Mouse (Mus musculus): ENCODE data around the gene Fars2. TPM values are rescaled to one million over a fixed set of nuclear protein-coding genes. Genes with fewer than 3 reads are reported as not detected.

Fars2 gene
- polyA plus RNA-seq, 1 experiment from 2014 or later, result 24.6 TPM

GRCm38 (mm10) chr13:36576781-36577180 is 459.6 kb downstream of the Fars2 start:
- H3K27me3 ChIP-seq (replicated peaks), result no peaks in the 10 kb centered on the region
- no peaks in the 10 kb centered on the region for H3K36me3 ChIP-seq
- no peaks in the 10 kb centered on the region for H3K9me3 ChIP-seq (replicated peaks)
- H3K4me2 ChIP-seq, result no peak overlapping the region
- 48% methylated on average over 3 of the region's 4 CpGs for WGBS
- H3K9ac ChIP-seq (replicated peaks), result no peak overlapping the region
- no peak for ATAC-seq (ENCODE audit: low FRiP score)
- peaks cover 19% of the 10 kb centered on the region; the same call in 1 of the 2 replicates for H3K4me1 ChIP-seq
- H3K4me3 ChIP-seq (replicated peaks), result no peak overlapping the region
- H3K27ac ChIP-seq (replicated peaks), result no peak overlapping the region

DNA sequence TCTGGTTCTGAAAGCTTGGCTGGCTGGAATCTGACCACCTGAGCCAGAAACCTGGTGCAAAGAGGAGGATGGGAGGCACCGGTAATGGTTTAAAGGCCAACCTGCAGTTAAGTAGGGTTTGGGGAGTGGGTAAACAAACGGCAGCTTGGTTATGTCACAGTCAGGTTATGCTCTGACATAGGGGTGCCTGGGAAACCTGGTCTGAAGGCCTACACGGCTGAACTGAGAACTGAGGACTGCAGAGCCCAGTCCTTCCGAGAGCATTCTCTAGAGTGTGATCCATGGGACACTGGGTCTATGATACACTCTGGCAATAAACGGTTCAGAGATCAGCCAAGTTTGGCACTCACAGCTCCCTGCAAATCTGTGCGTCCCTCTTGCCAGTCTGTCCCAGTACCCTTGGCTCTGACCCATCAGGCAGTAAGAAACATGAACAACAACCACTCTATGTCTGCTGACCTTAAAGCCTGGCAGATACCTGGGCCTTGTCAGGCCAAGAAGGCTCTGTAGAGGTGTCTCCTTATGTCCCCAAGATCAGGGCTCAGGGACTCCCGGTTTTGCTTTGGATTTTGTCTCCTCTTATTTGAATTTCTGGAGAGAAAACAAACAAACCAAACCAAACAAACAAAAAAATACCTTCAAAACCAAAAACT is 460.8 kb downstream of the Fars2 start:
- peak overlapping the region; percentile 42; the same call in 1 of the 2 replicates for H3K4me3 ChIP-seq (replicated peaks)
- H3K4me2 ChIP-seq, result peak overlapping the region; percentile 61
- WGBS, result 56% methylated on average over 7 of the region's 7 CpGs
- no peaks in the 10 kb centered on the region for H3K36me3 ChIP-seq
- H3K9ac ChIP-seq (replicated peaks), result no peak overlapping the region
- ATAC-seq (ENCODE audit: low FRiP score), result peak; percentile 21; the same call in 1 of the 2 replicates
- H3K27ac ChIP-seq (replicated peaks), result peak overlapping the region; percentile 86
- no peaks in the 10 kb centered on the region for H3K27me3 ChIP-seq (replicated peaks)
- peaks cover 30% of the 10 kb centered on the region for H3K4me1 ChIP-seq
- no peaks in the 10 kb centered on the region for H3K9me3 ChIP-seq (replicated peaks)

DNA sequence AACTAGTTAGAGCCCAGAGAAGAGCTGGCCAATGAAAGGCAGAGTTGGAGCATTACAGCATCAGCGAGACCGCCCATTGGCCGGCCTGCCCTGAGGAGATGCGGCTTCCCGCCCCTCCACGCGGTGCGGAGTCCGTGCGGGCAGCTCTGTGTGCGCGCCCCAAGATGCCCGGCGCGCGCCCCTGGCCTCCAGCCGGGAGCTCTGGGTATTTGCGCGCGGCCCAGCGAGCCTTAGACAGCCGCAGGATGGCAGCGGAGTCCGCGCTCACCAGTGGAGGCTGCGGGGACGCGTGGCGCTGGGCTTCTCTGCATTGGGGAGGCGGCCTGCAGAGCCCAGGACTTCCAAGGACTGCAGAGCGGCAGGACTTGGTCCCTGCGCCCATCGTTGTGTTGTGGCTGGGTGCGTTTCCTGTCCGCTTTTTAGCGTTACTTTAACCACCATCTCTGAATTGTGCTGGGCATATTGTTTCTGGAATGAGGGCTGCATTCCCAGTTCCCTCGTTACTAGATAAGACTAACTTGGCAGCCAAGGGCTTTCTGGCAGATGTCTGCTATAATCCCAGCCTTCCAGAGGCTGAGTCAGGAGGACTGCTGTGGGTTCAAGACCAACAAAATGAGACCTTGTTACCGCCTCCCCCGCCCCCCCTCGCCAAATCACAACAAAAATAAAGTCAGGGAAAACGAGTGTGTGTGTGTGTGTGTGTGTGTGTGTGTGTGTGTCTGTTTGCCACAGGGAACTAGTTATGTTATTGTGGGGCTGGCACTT is 461.5 kb downstream of the Fars2 start:
- 2% methylated on average over 41 of the region's 41 CpGs for WGBS

GRCm38 (mm10) chr13:36582406-36583070 is 465.3 kb downstream of the Fars2 start:
- H3K27ac ChIP-seq (replicated peaks), result peak overlapping the region; percentile 67
- H3K4me2 ChIP-seq, result peak overlapping the region; percentile 32; the same call in 1 of the 2 replicates
- H3K4me3 ChIP-seq (replicated peaks), result no peak overlapping the region
- WGBS, result 7% methylated on average over 10 of the region's 10 CpGs
- no peaks in the 10 kb centered on the region for H3K36me3 ChIP-seq
- peaks cover 44% of the 10 kb centered on the region for H3K4me1 ChIP-seq
- no peak overlapping the region for H3K9ac ChIP-seq (replicated peaks)
- ATAC-seq (ENCODE audit: low FRiP score), result no peak
- H3K27me3 ChIP-seq (replicated peaks), result no peaks in the 10 kb centered on the region
- no peaks in the 10 kb centered on the region for H3K9me3 ChIP-seq (replicated peaks)

More for the DNA sequence above, 461.5 kb downstream of the Fars2 start:
- H3K4me2 ChIP-seq, result peak overlapping the region; percentile 61
- peak overlapping the region; percentile 86 for H3K27ac ChIP-seq (replicated peaks)
- H3K4me1 ChIP-seq, result peaks cover 37% of the 10 kb centered on the region
- no peaks in the 10 kb centered on the region for H3K9me3 ChIP-seq (replicated peaks)
- H3K9ac ChIP-seq (replicated peaks), result peak overlapping the region; percentile 54
- peak; percentile 97 for ATAC-seq (ENCODE audit: low FRiP score)
- H3K4me3 ChIP-seq (replicated peaks), result peak overlapping the region; percentile 42
- no peaks in the 10 kb centered on the region for H3K36me3 ChIP-seq
- H3K27me3 ChIP-seq (replicated peaks), result no peaks in the 10 kb centered on the region

- peak; percentile 48 for ATAC-seq (ENCODE audit: low FRiP score)
- Histone ChIP-seq H3K9ac (replicated peaks) (0 out of 2 replicates have a peak overlapping the region, but pooled peaks have one; percentile 1), H3K9me3 (replicated peaks) (no peaks in the 10 kb centered on the region), H3K27me3 (replicated peaks) (no peaks in the 10 kb centered on the region), H3K27ac (replicated peaks) (peak overlapping the region; percentile 67), H3K36me3 (no peaks in the 10 kb centered on the region), H3K4me2 (peak overlapping the region; percentile 33), H3K4me1 (peaks cover 37% of the 10 kb centered on the region), H3K4me3 (replicated peaks) (no peak overlapping the region)
- WGBS, result 14% methylated on average over 16 of the region's 16 CpGs
Observed at GRCm38 (mm10) chr13:36583481-36584151, 466.4 kb downstream of the Fars2 start.

- Histone ChIP-seq H3K4me3 (replicated peaks) (no peak overlapping the region), H3K27ac (replicated peaks) (peak overlapping the region; percentile 67), H3K9me3 (replicated peaks) (no peaks in the 10 kb centered on the region), H3K4me1 (peaks cover 33% of the 10 kb centered on the region), H3K4me2 (peak overlapping the region; percentile 33; the same call in 1 of the 2 replicates), H3K27me3 (replicated peaks) (no peaks in the 10 kb centered on the region), H3K9ac (replicated peaks) (no peak overlapping the region), H3K36me3 (no peaks in the 10 kb centered on the region)
- ATAC-seq (ENCODE audit: low FRiP score), result peak; percentile 46
- 50% methylated on average over 7 of the region's 7 CpGs for WGBS
Observed at GRCm38 (mm10) chr13:36584197-36584596, 467.0 kb downstream of the Fars2 start.

- 37% methylated on average over 4 of the region's 4 CpGs for WGBS
- Histone ChIP-seq H3K4me3 (replicated peaks) (no peak overlapping the region), H3K9ac (replicated peaks) (no peak overlapping the region), H3K4me2 (no peak overlapping the region), H3K9me3 (replicated peaks) (no peaks in the 10 kb centered on the region), H3K36me3 (no peaks in the 10 kb centered on the region), H3K4me1 (peaks cover 5% of the 10 kb centered on the region), H3K27ac (replicated peaks) (no peak overlapping the region), H3K27me3 (replicated peaks) (no peaks in the 10 kb centered on the region)
- no peak for ATAC-seq (ENCODE audit: low FRiP score)
Observed at GRCm38 (mm10) chr13:36589092-36589491, 471.9 kb downstream of the Fars2 start.

DNA sequence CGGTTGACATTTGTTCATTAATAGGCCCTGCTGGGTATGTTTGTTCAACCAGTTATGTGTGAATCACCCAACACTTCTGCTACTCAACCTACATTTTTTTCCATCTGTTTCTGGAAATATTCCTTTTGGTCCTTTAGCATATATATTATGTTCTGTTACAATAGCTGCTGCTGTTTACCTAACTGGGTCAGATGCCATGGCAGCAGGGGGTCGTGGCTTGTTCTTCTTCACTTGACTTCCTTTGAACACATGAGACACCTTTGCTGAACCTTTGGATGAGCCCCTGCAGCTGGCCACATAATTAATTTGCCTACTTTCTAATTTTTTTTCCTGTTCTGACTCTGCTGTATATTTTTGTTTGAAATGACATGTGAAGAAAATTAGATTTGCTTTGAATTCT is 475.1 kb downstream of the Fars2 start:
- Histone ChIP-seq H3K4me3 (replicated peaks) (no peak overlapping the region), H3K4me2 (no peak overlapping the region), H3K9me3 (replicated peaks) (no peaks in the 10 kb centered on the region), H3K9ac (replicated peaks) (no peak overlapping the region), H3K4me1 (no peaks in the 10 kb centered on the region), H3K27me3 (replicated peaks) (no peaks in the 10 kb centered on the region), H3K27ac (replicated peaks) (no peak overlapping the region), H3K36me3 (no peaks in the 10 kb centered on the region)
- WGBS, result 77% methylated on average over 2 of the region's 2 CpGs
- no peak for ATAC-seq (ENCODE audit: low FRiP score)

- Histone ChIP-seq H3K36me3 (no peaks in the 10 kb centered on the region), H3K27ac (replicated peaks) (no peak overlapping the region), H3K9ac (replicated peaks) (no peak overlapping the region), H3K4me2 (no peak overlapping the region), H3K4me3 (replicated peaks) (no peak overlapping the region), H3K4me1 (no peaks in the 10 kb centered on the region), H3K9me3 (replicated peaks) (no peaks in the 10 kb centered on the region), H3K27me3 (replicated peaks) (no peaks in the 10 kb centered on the region)
- WGBS, result 80% methylated on average over 5 of the region's 5 CpGs
- ATAC-seq (ENCODE audit: low FRiP score), result no peak
Observed at GRCm38 (mm10) chr13:36606717-36607116, 489.5 kb downstream of the Fars2 start.

- ATAC-seq (ENCODE audit: low FRiP score), result no peak
- WGBS, result 85% methylated on average over 4 of the region's 4 CpGs
- no peak overlapping the region for H3K4me3 ChIP-seq (replicated peaks)
- 0 out of 2 replicates have a peak, but pooled peaks cover 9% of the 10 kb centered on the region for H3K4me1 ChIP-seq
- H3K4me2 ChIP-seq, result no peak overlapping the region
- H3K27ac ChIP-seq (replicated peaks), result no peak overlapping the region
- H3K27me3 ChIP-seq (replicated peaks), result no peaks in the 10 kb centered on the region
- H3K9me3 ChIP-seq (replicated peaks), result no peaks in the 10 kb centered on the region
- H3K9ac ChIP-seq (replicated peaks), result no peak overlapping the region
- H3K36me3 ChIP-seq, result no peaks in the 10 kb centered on the region
Observed at GRCm38 (mm10) chr13:36607871-36608270, 490.7 kb downstream of the Fars2 start.

GRCm38 (mm10) chr13:36610426-36610825 is 493.2 kb downstream of the Fars2 start:
- Histone ChIP-seq H3K36me3 (no peaks in the 10 kb centered on the region), H3K27me3 (replicated peaks) (no peaks in the 10 kb centered on the region), H3K4me3 (replicated peaks) (no peak overlapping the region), H3K27ac (replicated peaks) (no peak overlapping the region), H3K4me1 (peaks cover 15% of the 10 kb centered on the region), H3K9ac (replicated peaks) (no peak overlapping the region), H3K4me2 (no peak overlapping the region), H3K9me3 (replicated peaks) (no peaks in the 10 kb centered on the region)
- 90% methylated on average over 5 of the region's 5 CpGs for WGBS
- no peak for ATAC-seq (ENCODE audit: low FRiP score)
